Mouse (Mus musculus) activated CD4-positive, CD25-positive, alpha-beta regulatory T cell, adult 4 months (primary cell): ENCODE measurements around the gene Tmem251. TPM values are rescaled to one million over a fixed set of nuclear protein-coding genes. Genes with fewer than 3 reads are reported as not detected.

Source experiments
- ATAC-seq: one replicate; pipeline ENCODE4 v1.8.0; 2017
- polyA plus RNA-seq, 2 experiments: library from polyadenylated mRNA; unstranded; fragments of 100-300 nt; shearing (Covaris generic); gene quantifications; one replicate each; pipeline ENCODE4 v1.2.1; 2017

Gene Tmem251
- 10 to 100 TPM in 1 of 2 experiments, 1 to 10 TPM in 1; 8.5 to 10.1 TPM for polyA plus RNA-seq

GRCm38 (mm10) chr12:102743589-102744574 is at the start of gene Tmem251, which contains the start of gene Moap1:
TSS of gene Tmem251 (plus strand) at chr12:102743762.
TSS of gene Moap1 (minus strand) at chr12:102743661.
- ATAC-seq: peak; percentile 88

GRCm38 (mm10) chr12:102695369-102696239 is 48.0 kb upstream of the Tmem251 start:
- peak; percentile 47 for ATAC-seq

GRCm38 (mm10) chr12:102696635-102697354 is 46.8 kb upstream of the Tmem251 start:
- ATAC-seq: no peak

GRCm38 (mm10) chr12:102697381-102697780 is 46.2 kb upstream of the Tmem251 start:
- no peak for ATAC-seq

- ATAC-seq: no peak
Observed at GRCm38 (mm10) chr12:102698089-102698684, 45.4 kb upstream of the Tmem251 start.

GRCm38 (mm10) chr12:102699156-102699555 is 44.4 kb upstream of the Tmem251 start:
- peak; percentile 26 for ATAC-seq

GRCm38 (mm10) chr12:102700453-102700852 is 43.1 kb upstream of the Tmem251 start:
- ATAC-seq: no peak

GRCm38 (mm10) chr12:102701691-102702207 is 41.8 kb upstream of the Tmem251 start:
- no peak for ATAC-seq

GRCm38 (mm10) chr12:102702356-102703110 is 41.0 kb upstream of the Tmem251 start:
- ATAC-seq: no peak

- no peak for ATAC-seq
Observed at GRCm38 (mm10) chr12:102703111-102703412, 40.5 kb upstream of the Tmem251 start.

GRCm38 (mm10) chr12:102703441-102703840 is 40.1 kb upstream of the Tmem251 start:
- ATAC-seq: no peak

- peak; percentile 20 for ATAC-seq
Observed at GRCm38 (mm10) chr12:102703921-102704408, 39.6 kb upstream of the Tmem251 start.

- ATAC-seq: peak; percentile 37
Observed at GRCm38 (mm10) chr12:102704457-102705198, 38.9 kb upstream of the Tmem251 start, which contains the start of gene Itpk1. TSS of gene Itpk1 (minus strand) at chr12:102704930.

GRCm38 (mm10) chr12:102705216-102705871 is 38.2 kb upstream of the Tmem251 start:
- peak; percentile 75 for ATAC-seq

- no peak for ATAC-seq
Observed at GRCm38 (mm10) chr12:102705906-102706640, 37.5 kb upstream of the Tmem251 start.

- no peak for ATAC-seq
Observed at GRCm38 (mm10) chr12:102706833-102707463, 36.6 kb upstream of the Tmem251 start.

- no peak for ATAC-seq
Observed at GRCm38 (mm10) chr12:102708220-102708619, 35.3 kb upstream of the Tmem251 start.

- ATAC-seq: no peak
Observed at GRCm38 (mm10) chr12:102709896-102710295, 33.7 kb upstream of the Tmem251 start.
